In genomic region chr5:45539502-45539901, GRCm38 (mm10) we compare ENCODE assay signal across 15 mouse cellular contexts. TPM values are rescaled to one million over a fixed set of nuclear protein-coding genes. Genes with fewer than 3 reads are reported as not detected.
DNase-seq lines count a peak whose midpoint lies in the region; ATAC-seq and TF ChIP-seq lines count a peak whose summit lies in the region.
"Had no signal": no experiment of that assay in that cellular context is flagged by ENCODE, and none has a peak within 500 bp of the region (broad histone marks: within the 10 kb centered on the region; RNA-seq: fewer than 3 reads in every experiment).

No protein-coding gene starts in this region.

- no peaks in the 10 kb centered on the region for H3K27me3 ChIP-seq in forebrain, postnatal 0 days (ENCODE audit: insufficient read depth, low read length)
- no peaks in the 10 kb centered on the region for H3K27me3 ChIP-seq in forebrain, embryonic 11.5 days (ENCODE audit: control insufficient read depth, insufficient read depth, low read length)
- H3K27me3 ChIP-seq in liver, adult 2 months (ENCODE audit: control insufficient read depth, insufficient read depth, low read length): no peaks in the 10 kb centered on the region
- H3K27me3 ChIP-seq in testis, adult 2 months (ENCODE audit: control insufficient read depth, insufficient read depth, low read length): no peaks in the 10 kb centered on the region
- no peaks in the 10 kb centered on the region for H3K27me3 ChIP-seq in stomach, postnatal 0 days (ENCODE audit: control insufficient read depth, insufficient read depth, low read length)
- H3K27me3 ChIP-seq: liver, embryonic 13.5 days; megakaryocyte, embryonic 14.5 days had no signal

- WGBS in forebrain, postnatal 0 days: 61% methylated on average over 10 of the region's 10 CpGs
- WGBS in forebrain, embryonic 11.5 days: 56% methylated on average over 10 of the region's 10 CpGs
- WGBS in liver, adult 2 months: 61% methylated on average over 10 of the region's 10 CpGs
- 53% methylated on average over 10 of the region's 10 CpGs for WGBS in stomach, postnatal 0 days

- no peaks in the 10 kb centered on the region for H3K79me2 ChIP-seq in liver, adult 2 months (ENCODE audit: control insufficient read depth, insufficient read depth, low read length)

- no peaks in the 10 kb centered on the region for H3K36me3 ChIP-seq in forebrain, postnatal 0 days (ENCODE audit: insufficient read depth)
- no peaks in the 10 kb centered on the region for H3K36me3 ChIP-seq in forebrain, embryonic 11.5 days (ENCODE audit: control insufficient read depth, insufficient read depth, low read length)
- H3K36me3 ChIP-seq in liver, adult 2 months (ENCODE audit: control insufficient read depth, insufficient read depth, low read length): no peaks in the 10 kb centered on the region
- no peaks in the 10 kb centered on the region for H3K36me3 ChIP-seq in testis, adult 2 months (ENCODE audit: control insufficient read depth, insufficient read depth, low read length)
- H3K36me3 ChIP-seq in stomach, postnatal 0 days (ENCODE audit: control insufficient read depth, insufficient read depth, low read length): no peaks in the 10 kb centered on the region
- H3K36me3 ChIP-seq: liver, embryonic 13.5 days had no signal

- no peak overlapping the region for H3K27ac ChIP-seq in forebrain, postnatal 0 days (ENCODE audit: low read depth, low read length)
- no peak overlapping the region for H3K27ac ChIP-seq in forebrain, embryonic 11.5 days (ENCODE audit: low read depth, low read length)
- H3K27ac ChIP-seq in liver, adult 2 months (replicated peaks; ENCODE audit: insufficient read depth, low read depth, low read length): no peak overlapping the region
- no peak overlapping the region for H3K27ac ChIP-seq in testis, adult 2 months (ENCODE audit: control insufficient read depth, insufficient read depth, low read depth, low read length)
- H3K27ac ChIP-seq in stomach, postnatal 0 days (replicated peaks): no peak overlapping the region
- H3K27ac ChIP-seq: liver, embryonic 13.5 days had no signal

- no peak for TF ChIP-seq EP300 in stomach, postnatal 0 days (optimal IDR thresholded peaks at IDR 0.05)

- DNase-seq in forebrain, postnatal 0 days: no peak
- DNase-seq in forebrain, embryonic 11.5 days (ENCODE audit: low spot score): no peak
- DNase-seq in liver, adult 2 months (ENCODE audit: extremely low read depth, low read depth, low spot score): no peak
- no peak for DNase-seq in liver
- no peak for DNase-seq in testis, postnatal 10 days (ENCODE audit: low spot score)
- DNase-seq in stomach, postnatal 0 days (ENCODE audit: low spot score): no peak
- no peak for DNase-seq in c-Kit-positive CD71-positive TER-119-positive erythroid progenitor cells, embryonic 14.5 days (ENCODE audit: low spot score)
- DNase-seq: cerebellum, adult 9-11 months; heart, adult 11 months; liver, embryonic 13.5 days; right cerebral cortex, adult 18-20 months; thymus, postnatal 25 days had no signal

- no peaks in the 10 kb centered on the region for H3K9me3 ChIP-seq in forebrain, postnatal 0 days (ENCODE audit: low read length)
- no peaks in the 10 kb centered on the region for H3K9me3 ChIP-seq in forebrain, embryonic 11.5 days (ENCODE audit: control insufficient read depth, low read length)
- no peaks in the 10 kb centered on the region for H3K9me3 ChIP-seq in stomach, postnatal 0 days (ENCODE audit: control insufficient read depth, low read length)
- H3K9me3 ChIP-seq: liver, embryonic 13.5 days; megakaryocyte, embryonic 14.5 days had no signal

- no peak overlapping the region for H3K9ac ChIP-seq in forebrain, postnatal 0 days
- H3K9ac ChIP-seq in forebrain, embryonic 11.5 days (ENCODE audit: low read length): no peak overlapping the region
- no peak overlapping the region for H3K9ac ChIP-seq in liver, adult 2 months (ENCODE audit: low read depth, low read length)
- H3K9ac ChIP-seq in stomach, postnatal 0 days (ENCODE audit: low read length): no peak overlapping the region
- H3K9ac ChIP-seq: liver, embryonic 13.5 days had no signal

- TF ChIP-seq POLR2A in liver, adult 2 months (IDR thresholded peaks at IDR 0.05; ENCODE audit: extremely low read depth, insufficient read depth, low read length): no peak
- no peak for TF ChIP-seq POLR2A in testis, adult 2 months (IDR thresholded peaks at IDR 0.05; ENCODE audit: control insufficient read depth, low read depth, low read length)

- H3K4me2 ChIP-seq in forebrain, postnatal 0 days (ENCODE audit: low read depth): no peak overlapping the region
- H3K4me2 ChIP-seq in forebrain, embryonic 11.5 days (ENCODE audit: low read depth, low read length, severe bottlenecking): no peak overlapping the region
- H3K4me2 ChIP-seq in stomach, postnatal 0 days (replicated peaks; ENCODE audit: low read depth): no peak overlapping the region
- H3K4me2 ChIP-seq: liver, embryonic 13.5 days had no signal

- H3K4me1 ChIP-seq in forebrain, postnatal 0 days (ENCODE audit: insufficient read depth): no peaks in the 10 kb centered on the region
- H3K4me1 ChIP-seq in forebrain, embryonic 11.5 days (replicated peaks; ENCODE audit: control insufficient read depth, insufficient read depth, low read length): no peaks in the 10 kb centered on the region
- H3K4me1 ChIP-seq in liver, adult 2 months (ENCODE audit: control insufficient read depth, insufficient read depth, low read length): no peaks in the 10 kb centered on the region; the same call in 1 of the 2 replicates
- H3K4me1 ChIP-seq in testis, adult 2 months (ENCODE audit: control insufficient read depth, insufficient read depth, low read length): no peaks in the 10 kb centered on the region; the same call in 1 of the 2 replicates
- H3K4me1 ChIP-seq in stomach, postnatal 0 days (replicated peaks; ENCODE audit: control insufficient read depth, insufficient read depth): no peaks in the 10 kb centered on the region
- H3K4me1 ChIP-seq: liver, embryonic 13.5 days had no signal

- no peak for ATAC-seq in forebrain, postnatal 0 days
- no peak for ATAC-seq in forebrain, embryonic 11.5 days (replicated peaks; ENCODE audit: low FRiP score)
- ATAC-seq in stomach, postnatal 0 days (ENCODE audit: low FRiP score, low TSS enrichment): no peak
- ATAC-seq: inflammation-experienced regulatory T-cells, adult 6 months had no signal

- 0 out of 2 replicates have a peak, but pooled peaks have one; percentile 28 for TF ChIP-seq CTCF in forebrain, postnatal 0 days (IDR thresholded peaks at IDR 0.05; ENCODE audit: low read depth)
- TF ChIP-seq CTCF in liver, adult 2 months (IDR thresholded peaks at IDR 0.05; ENCODE audit: low read depth, low read length): peak; percentile 39
- TF ChIP-seq CTCF in testis, adult 2 months (IDR thresholded peaks at IDR 0.05; ENCODE audit: control insufficient read depth, insufficient read depth, insufficient replicate concordance, low read depth, low read length): peak; percentile 58; the same call in 1 of the 2 replicates
- peak; percentile 47 for TF ChIP-seq CTCF in stomach, postnatal 0 days (IDR thresholded peaks at IDR 0.05; ENCODE audit: low read depth)

- H3K4me3 ChIP-seq in forebrain, postnatal 0 days (ENCODE audit: low read depth, low read length): no peak overlapping the region
- H3K4me3 ChIP-seq in forebrain, embryonic 11.5 days (ENCODE audit: low read depth, low read length): no peak overlapping the region
- no peak overlapping the region for H3K4me3 ChIP-seq in liver, adult 2 months (ENCODE audit: insufficient read depth, low read depth, low read length)
- H3K4me3 ChIP-seq in testis, adult 2 months (ENCODE audit: control insufficient read depth, low read depth, low read length): peak overlapping the region; percentile 23; the same call in 1 of the 2 replicates
- no peak overlapping the region for H3K4me3 ChIP-seq in stomach, postnatal 0 days (ENCODE audit: low read depth, low read length)
- H3K4me3 ChIP-seq: liver, embryonic 13.5 days; megakaryocyte, embryonic 14.5 days had no signal

RNA-seq across cellular contexts. Expression of gene Med28, which starts 19.5 kb away (rescaled TPM):
- 65.0 and 86.6 TPM in 2 replicates for total RNA-seq in forebrain, postnatal 0 days (2014; rRNA removed)
- polyA plus RNA-seq in forebrain, postnatal 0 days (2015; fragmentation: Nextera tagmentation; extraction: Ambion mirVana): 277 and 325 TPM in 2 replicates
- 266 and 285 TPM in 2 replicates for polyA plus RNA-seq in forebrain, embryonic 11.5 days (2014; fragmentation: Nextera tagmentation; extraction: Ambion mirVana)
- 27.2 and 39.1 TPM in 2 replicates for total RNA-seq in liver, adult 2 months (2014; rRNA removed)
- 43.3 and 44.8 TPM in 2 replicates for polyA plus RNA-seq in liver, adult 2 months (2012; rRNA removed)
- 260 and 277 TPM in 2 replicates for polyA plus RNA-seq in testis, adult 2 months (2012; rRNA removed)
- 160 and 169 TPM in 2 replicates for polyA plus RNA-seq in stomach, postnatal 0 days (2015; fragmentation: Nextera tagmentation; extraction: Ambion mirVana)

RNA-seq across cellular contexts. Expression of gene Lap3, which starts 46.3 kb away (rescaled TPM):
- total RNA-seq in forebrain, postnatal 0 days (2014; rRNA removed): 29.9 and 30.1 TPM in 2 replicates
- 34.2 and 35.8 TPM in 2 replicates for polyA plus RNA-seq in forebrain, postnatal 0 days (2015; fragmentation: Nextera tagmentation; extraction: Ambion mirVana)
- 85.0 and 86.3 TPM in 2 replicates for polyA plus RNA-seq in forebrain, embryonic 11.5 days (2014; fragmentation: Nextera tagmentation; extraction: Ambion mirVana)
- 300 and 328 TPM in 2 replicates for total RNA-seq in liver, adult 2 months (2014; rRNA removed)
- polyA plus RNA-seq in liver, adult 2 months (2012; rRNA removed): 92.9 and 108 TPM in 2 replicates
- polyA plus RNA-seq in testis, adult 2 months (2012; rRNA removed): 14.4 and 14.7 TPM in 2 replicates
- 58.4 and 63.2 TPM in 2 replicates for polyA plus RNA-seq in stomach, postnatal 0 days (2015; fragmentation: Nextera tagmentation; extraction: Ambion mirVana)
